Mouse (Mus musculus) midbrain, postnatal 0 days (tissue): ENCODE data around the gene Fkbp2. TPM values are rescaled to one million over a fixed set of nuclear protein-coding genes. Genes with fewer than 3 reads are reported as not detected.

Experiments used
- ATAC-seq: fragments of 200-750 bp; cut with Nextera tagmentation; 2 replicates; pipeline ENCODE4 v1.8.0; 2017; ENCODE audit warnings: moderate number of reproducible peaks, mild to moderate bottlenecking, moderate TSS enrichment, moderate library complexity; ENCODE audit not compliant: low FRiP score
- DNase-seq: peaks from one replicate; pipeline ENCODE4 v3.0.0-alpha.2; 2015; ENCODE audit warnings: low spot score
- H3K27ac ChIP-seq: fragments of 300-500 bp; sonication (generic); 2 replicates; pipeline ENCODE4 v1.5.1; 2014; ENCODE audit warnings: low read depth, mild to moderate bottlenecking, low read length, mixed read lengths
- H3K27me3 ChIP-seq: fragments of 300-500 bp; sonication (generic); 2 replicates; pipeline ENCODE4 v1.6.1; 2014; ENCODE audit warnings: low read length, control low read depth, mixed read lengths; ENCODE audit not compliant: insufficient read depth
- H3K36me3 ChIP-seq: fragments of 300-500 bp; sonication (generic); 2 replicates; pipeline ENCODE4 v1.6.1; 2014; ENCODE audit warnings: low read length, control low read depth, mixed read lengths; ENCODE audit not compliant: insufficient read depth
- H3K4me1 ChIP-seq: fragments of 300-500 bp; sonication (generic); 2 replicates; pipeline ENCODE4 v1.6.1; 2014; ENCODE audit warnings: mild to moderate bottlenecking, control low read depth, antibody characterized with exemption, low read length, mixed read lengths; ENCODE audit not compliant: insufficient read depth
- H3K4me2 ChIP-seq: fragments of 300-500 bp; sonication (generic); 2 replicates; pipeline ENCODE4 v1.6.1; 2014; ENCODE audit warnings: low read depth, mild to moderate bottlenecking, low read length, mixed read lengths; ENCODE audit not compliant: poor library complexity, severe bottlenecking
- H3K4me3 ChIP-seq: fragments of 300-500 bp; sonication (generic); 2 replicates; pipeline ENCODE4 v1.5.1; 2014; ENCODE audit warnings: low read depth, mild to moderate bottlenecking, low read length, moderate library complexity
- H3K9ac ChIP-seq: fragments of 300-500 bp; sonication (generic); replicated peaks from 2 replicates; pipeline ENCODE4 v1.6.1; 2014; ENCODE audit warnings: mild to moderate bottlenecking, low read length, moderate library complexity, mixed read lengths; ENCODE audit not compliant: poor library complexity, severe bottlenecking
- H3K9me3 ChIP-seq: fragments of 300-500 bp; sonication (generic); 2 replicates; pipeline ENCODE4 v1.6.1; 2016; ENCODE audit warnings: low read length, control low read depth
- CTCF ChIP-seq: IDR thresholded peaks from 2 replicates; pipeline ENCODE4 v1.5.1; 2016; ENCODE audit warnings: antibody characterized with exemption, mild to moderate bottlenecking
- WGBS: fragments of 180-500 bp; shearing (Covaris S2); extraction: QIAGEN DNeasy Blood & Tissue Kit; methylation state at CpG from one replicate; pipeline ENCODE4 v1.1.7; 2014; 5-methylcytosine and 5-hydroxymethylcytosine counted together
- polyA plus RNA-seq: library from polyadenylated mRNA; unstranded; fragments of >200 nt; fragmentation: Nextera tagmentation; extraction: Ambion mirVana; gene quantifications from 2 replicates; pipeline ENCODE4 v1.2.1, GENCODE M21; 2015
- total RNA-seq: library from RNA; depleted of rRNA; stranded (reverse); fragments of >200 nt; gene quantifications from 2 replicates; pipeline ENCODE4 v1.2.3, GENCODE M21; 2014

Fkbp2 gene
- total and polyA plus RNA-seq, 2 experiments from 2014 or later = 29.3 to 149 TPM

DNA sequence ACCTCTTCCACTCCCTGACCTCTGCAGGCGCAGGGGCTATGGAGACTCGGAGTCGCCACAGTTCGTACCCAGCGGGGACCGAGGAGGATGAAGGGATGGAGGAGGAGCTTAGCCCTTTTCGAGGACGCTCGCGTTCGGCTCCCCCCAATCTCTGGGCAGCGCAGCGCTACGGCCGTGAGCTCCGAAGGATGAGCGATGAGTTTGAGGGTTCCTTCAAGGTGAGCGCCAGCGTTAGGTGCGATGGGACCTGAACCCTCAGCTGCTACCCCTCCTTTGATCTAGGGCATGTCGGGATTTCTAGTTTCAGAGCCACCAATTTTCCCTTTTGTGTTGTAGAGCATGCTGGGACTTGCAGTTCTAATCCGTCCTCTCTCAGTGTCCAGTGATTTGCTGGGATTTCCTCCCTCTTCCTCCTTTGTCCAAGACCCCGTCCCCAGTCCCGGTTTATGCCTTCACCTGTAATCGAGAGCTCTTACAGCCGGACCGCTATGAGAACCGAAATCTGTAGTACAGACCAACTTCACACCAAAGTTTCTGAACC is 29.6 kb downstream of the Fkbp2 start:
- TF ChIP-seq CTCF = no peak
- Histone ChIP-seq H3K27ac (peak overlapping the region; percentile 85), H3K9me3 (no peaks in the 10 kb centered on the region), H3K27me3 (no peaks in the 10 kb centered on the region), H3K36me3 (peaks cover 12% of the 10 kb centered on the region; the same call in 1 of the 2 replicates), H3K9ac (peak overlapping the region; percentile 64), H3K4me2 (peak overlapping the region; percentile 76), H3K4me1 (0 out of 2 replicates have a peak, but pooled peaks cover 3% of the 10 kb centered on the region), H3K4me3 (peak overlapping the region; percentile 59)
- WGBS = under 1% methylated on average over 28 of the region's 28 CpGs
- ATAC-seq (peak; percentile 29; the same call in 1 of the 2 replicates), DNase-seq (peak; percentile 80)

DNA sequence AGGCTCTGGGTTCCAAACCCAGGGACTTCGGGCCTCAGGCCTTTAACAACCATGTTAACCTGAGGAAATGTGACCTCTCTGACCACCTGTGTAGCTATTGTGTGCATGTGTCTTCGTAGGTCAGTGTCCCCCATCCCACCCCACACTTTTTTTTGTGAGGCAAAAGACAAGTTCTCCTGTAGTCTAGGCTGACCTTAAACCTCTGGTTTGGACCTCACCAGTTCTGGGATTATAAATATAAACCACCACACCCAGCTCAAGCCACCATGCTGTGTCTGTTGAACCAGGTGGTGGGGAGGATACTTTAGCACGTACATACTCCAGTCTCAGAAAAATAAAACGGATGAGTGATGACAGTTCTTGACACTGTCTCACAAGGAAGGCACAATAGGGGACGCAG is 30.4 kb downstream of the Fkbp2 start:
- peak overlapping the region; percentile 59 for H3K4me3 ChIP-seq
- no peak for ATAC-seq
- 0 out of 2 replicates have a peak, but pooled peaks cover 3% of the 10 kb centered on the region for H3K4me1 ChIP-seq
- no peaks in the 10 kb centered on the region for H3K9me3 ChIP-seq
- H3K27me3 ChIP-seq = no peaks in the 10 kb centered on the region
- peak overlapping the region; percentile 85; the same call in 1 of the 2 replicates for H3K27ac ChIP-seq
- WGBS = 55% methylated on average over 5 of the region's 5 CpGs
- TF ChIP-seq CTCF = no peak
- no peak for DNase-seq
- peak overlapping the region; percentile 76 for H3K4me2 ChIP-seq
- peaks cover 5% of the 10 kb centered on the region; the same call in 1 of the 2 replicates for H3K36me3 ChIP-seq
- H3K9ac ChIP-seq = peak overlapping the region; percentile 64; the same call in 1 of the 2 replicates

DNA sequence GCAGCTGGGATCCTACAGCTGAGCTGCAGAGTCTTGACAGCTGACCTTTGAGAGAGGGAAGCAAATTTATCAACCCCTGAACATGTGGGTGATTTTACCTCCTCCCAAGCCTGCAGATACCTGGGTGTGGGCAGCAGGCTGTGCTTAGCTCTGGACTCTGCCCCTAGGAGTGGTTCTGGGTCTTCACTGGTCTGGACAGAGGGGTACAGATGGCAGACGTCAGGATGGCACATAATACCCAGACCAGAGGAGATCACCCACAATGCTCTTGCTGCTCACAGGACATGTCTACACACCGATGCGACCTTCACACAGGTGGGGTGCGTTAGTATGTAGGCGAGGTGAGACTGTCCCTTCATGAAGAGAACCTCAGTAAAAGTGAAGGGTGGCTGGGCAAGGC is 30.8 kb downstream of the Fkbp2 start:
- no peak overlapping the region for H3K27ac ChIP-seq
- H3K4me2 ChIP-seq = no peak overlapping the region
- DNase-seq (no peak), ATAC-seq (no peak)
- 0 out of 2 replicates have a peak, but pooled peaks cover 3% of the 10 kb centered on the region for H3K4me1 ChIP-seq
- H3K27me3 ChIP-seq = no peaks in the 10 kb centered on the region
- 91% methylated on average over 5 of the region's 5 CpGs for WGBS
- peaks cover 5% of the 10 kb centered on the region; the same call in 1 of the 2 replicates for H3K36me3 ChIP-seq
- no peak overlapping the region for H3K9ac ChIP-seq
- no peaks in the 10 kb centered on the region for H3K9me3 ChIP-seq
- TF ChIP-seq CTCF = no peak
- H3K4me3 ChIP-seq = no peak overlapping the region

DNA sequence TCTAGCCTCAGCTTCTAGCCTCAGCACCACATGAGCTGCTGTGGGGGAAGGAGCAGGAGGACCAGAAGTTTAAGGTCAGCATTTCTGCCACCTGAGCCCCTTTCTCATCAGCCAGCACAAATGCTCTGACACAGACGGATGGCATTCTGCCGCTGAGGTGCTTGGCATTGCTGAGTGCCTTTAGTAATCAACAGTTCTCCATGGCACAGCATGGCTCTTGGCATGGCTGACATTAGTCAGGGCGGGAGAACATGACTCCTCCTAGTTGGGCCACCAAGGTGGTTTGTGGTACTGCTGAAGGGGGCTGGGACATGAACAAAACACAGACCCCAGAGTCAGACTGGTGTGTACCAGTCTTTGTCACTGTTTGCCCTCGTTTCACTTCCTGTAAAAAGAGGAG is 32.1 kb downstream of the Fkbp2 start:
- Histone ChIP-seq H3K36me3 (peaks cover 5% of the 10 kb centered on the region; the same call in 1 of the 2 replicates), H3K9me3 (no peaks in the 10 kb centered on the region), H3K27ac (no peak overlapping the region), H3K9ac (no peak overlapping the region), H3K4me2 (no peak overlapping the region), H3K4me3 (no peak overlapping the region), H3K4me1 (0 out of 2 replicates have a peak, but pooled peaks cover 3% of the 10 kb centered on the region), H3K27me3 (no peaks in the 10 kb centered on the region)
- DNase-seq (peak; percentile 48), ATAC-seq (no peak)
- no peak for TF ChIP-seq CTCF
- 80% methylated on average over 4 of the region's 4 CpGs for WGBS

DNA sequence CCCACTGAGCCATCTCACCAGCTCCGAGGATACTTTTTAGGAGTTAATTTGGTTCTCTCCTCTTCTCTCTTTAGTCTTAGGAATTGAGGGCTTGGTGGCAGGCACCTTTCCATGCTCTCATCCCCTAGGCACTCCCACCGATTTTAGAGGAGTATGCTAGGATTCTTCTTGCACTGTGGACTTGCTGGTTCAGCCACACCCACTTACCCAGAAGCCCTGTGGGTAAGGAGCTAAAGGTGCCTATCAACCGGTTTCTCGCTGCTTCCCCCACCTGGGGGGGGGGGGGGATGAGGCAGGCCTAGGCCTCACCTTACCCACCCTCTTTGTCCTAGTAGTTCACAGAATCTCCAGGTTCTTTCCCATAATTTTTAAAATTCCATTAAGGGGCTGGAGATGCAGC is 32.6 kb downstream of the Fkbp2 start:
- ATAC-seq (no peak), DNase-seq (no peak)
- H3K27me3 ChIP-seq = no peaks in the 10 kb centered on the region
- WGBS = 58% methylated on average over 4 of the region's 4 CpGs
- H3K4me3 ChIP-seq = no peak overlapping the region
- peaks cover 5% of the 10 kb centered on the region; the same call in 1 of the 2 replicates for H3K36me3 ChIP-seq
- no peaks in the 10 kb centered on the region for H3K9me3 ChIP-seq
- no peak overlapping the region for H3K9ac ChIP-seq
- peaks cover 2% of the 10 kb centered on the region for H3K4me1 ChIP-seq
- H3K4me2 ChIP-seq = no peak overlapping the region
- H3K27ac ChIP-seq = no peak overlapping the region
- no peak for TF ChIP-seq CTCF

DNA sequence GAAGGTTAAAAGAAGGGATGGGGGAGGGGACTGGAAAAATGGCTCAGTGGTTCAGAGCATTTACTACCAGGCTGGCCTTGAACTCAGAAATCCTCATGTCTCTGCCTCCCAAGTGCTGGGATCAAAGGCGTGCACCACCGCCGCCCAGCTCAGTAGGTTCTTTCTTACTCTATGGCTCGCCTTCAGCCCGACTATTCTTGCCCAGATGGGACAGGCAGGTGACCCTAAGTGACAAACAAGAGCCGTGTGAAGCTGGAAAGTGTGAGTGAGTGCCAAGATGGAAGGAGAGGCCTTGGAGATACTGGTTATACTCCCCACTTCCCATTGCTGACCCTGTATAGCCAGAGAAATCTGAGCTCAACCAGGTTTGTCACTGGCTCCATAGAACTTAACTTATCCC is 36.6 kb downstream of the Fkbp2 start:
- 92% methylated on average over 6 of the region's 6 CpGs for WGBS
- no peak for TF ChIP-seq CTCF

More for the DNA sequence above, 36.6 kb downstream of the Fkbp2 start:
- DNase-seq (no peak), ATAC-seq (no peak)
- Histone ChIP-seq H3K36me3 (peaks cover 5% of the 10 kb centered on the region; the same call in 1 of the 2 replicates), H3K9ac (no peak overlapping the region), H3K9me3 (no peaks in the 10 kb centered on the region), H3K4me2 (no peak overlapping the region), H3K27me3 (no peaks in the 10 kb centered on the region), H3K4me3 (no peak overlapping the region), H3K4me1 (peaks cover 19% of the 10 kb centered on the region), H3K27ac (no peak overlapping the region)
